Mouse (Mus musculus) ES-E14 (cell line): Measurements from ENCODE around the gene Acad11. TPM values are rescaled to one million over a fixed set of nuclear protein-coding genes. Genes with fewer than 3 reads are reported as not detected.

ENCODE experiments used
- DNase-seq: peaks from one replicate; pipeline ENCODE4 v3.0.0-alpha.2; 2013; ENCODE audit warnings: low read depth, low spot score
- H3K27ac ChIP-seq: 2 replicates; pipeline ENCODE4 v1.5.1; 2012; ENCODE audit warnings: low read depth, mild to moderate bottlenecking, low read length, moderate library complexity, mixed read lengths; ENCODE audit not compliant: poor library complexity, insufficient read depth, severe bottlenecking
- H3K36me3 ChIP-seq: 2 replicates; pipeline ENCODE4 v1.6.1; 2012; ENCODE audit warnings: mild to moderate bottlenecking, low read length, moderate library complexity, mixed read lengths; ENCODE audit not compliant: control insufficient read depth, poor library complexity, insufficient read depth, severe bottlenecking
- H3K4me1 ChIP-seq, 2 experiments: fragments of 150-350 bp in 1 of 2; sonication (generic) in 1 of 2; 2 replicates each; pipeline ENCODE4 v1.6.1; 2012; ENCODE audit warnings: low read length in 2 of 2, mild to moderate bottlenecking in 1 of 2, mixed read lengths in 1 of 2; ENCODE audit not compliant: control insufficient read depth in 2 of 2, insufficient read depth in 2 of 2, poor library complexity in 1 of 2
- H3K4me3 ChIP-seq, 2 experiments: fragments of 150-350 bp in 1 of 2; sonication (generic) in 1 of 2; 2 replicates each; pipeline ENCODE4 v1.5.1; 2012; ENCODE audit warnings: low read length in 2 of 2, low read depth in 1 of 2, mild to moderate bottlenecking in 1 of 2, mixed read lengths in 1 of 2; ENCODE audit not compliant: insufficient read depth in 1 of 2, poor library complexity in 1 of 2, severe bottlenecking in 1 of 2
- H3K9ac ChIP-seq: 2 replicates; pipeline ENCODE4 v1.6.1; 2012; ENCODE audit warnings: low read depth, mild to moderate bottlenecking, low read length, mixed read lengths; ENCODE audit not compliant: poor library complexity, insufficient read depth, severe bottlenecking
- H3K9me3 ChIP-seq: fragments of 150-350 bp; sonication (generic); 2 replicates; pipeline ENCODE4 v1.6.1; 2012; ENCODE audit warnings: low read depth, mild to moderate bottlenecking, low read length; ENCODE audit not compliant: control insufficient read depth, insufficient read depth
- CHD2 ChIP-seq: IDR thresholded peaks from 2 replicates; pipeline ENCODE4 v1.6.1; 2014; ENCODE audit warnings: mild to moderate bottlenecking, low read depth, low read length, inconsistent platforms
- HCFC1 ChIP-seq: IDR thresholded peaks from 2 replicates; pipeline ENCODE4 v1.6.1; 2012; ENCODE audit warnings: low read length, inconsistent platforms, borderline replicate concordance; ENCODE audit not compliant: insufficient read depth
- MAFK ChIP-seq: IDR thresholded peaks from 2 replicates; pipeline ENCODE4 v1.6.1; 2014; ENCODE audit warnings: mild to moderate bottlenecking, low read depth, low read length, inconsistent platforms; ENCODE audit not compliant: insufficient read depth
- ZC3H11A ChIP-seq: IDR thresholded peaks from 2 replicates; pipeline ENCODE4 v1.6.1; 2012; ENCODE audit warnings: low read depth, mild to moderate bottlenecking, inconsistent platforms, low read length, borderline replicate concordance
- ZNF384 ChIP-seq: IDR thresholded peaks from 2 replicates; pipeline ENCODE4 v1.6.1; 2012; ENCODE audit warnings: low read depth, low read length, inconsistent platforms
- in situ Hi-C, 2 experiments: fragments of 600-800 bp; cut with MboI; formaldehyde crosslinking; loops; one replicate each; pipeline ENCODE4 v1.15.1; 2025; ENCODE audit warnings: low sequenced_read_pairs in 2 of 2, inconsistent platforms in 1 of 2; ENCODE audit not compliant: unreplicated experiment in 2 of 2
- total RNA-seq: library from RNA; depleted of rRNA; stranded (reverse); fragments of 300-350 nt; gene quantifications from 2 replicates; pipeline ENCODE4 v1.2.3, GENCODE M21; 2012; rRNA removed

Gene Acad11
- 20.2 and 22.4 TPM in 2 replicates for total RNA-seq

DNA sequence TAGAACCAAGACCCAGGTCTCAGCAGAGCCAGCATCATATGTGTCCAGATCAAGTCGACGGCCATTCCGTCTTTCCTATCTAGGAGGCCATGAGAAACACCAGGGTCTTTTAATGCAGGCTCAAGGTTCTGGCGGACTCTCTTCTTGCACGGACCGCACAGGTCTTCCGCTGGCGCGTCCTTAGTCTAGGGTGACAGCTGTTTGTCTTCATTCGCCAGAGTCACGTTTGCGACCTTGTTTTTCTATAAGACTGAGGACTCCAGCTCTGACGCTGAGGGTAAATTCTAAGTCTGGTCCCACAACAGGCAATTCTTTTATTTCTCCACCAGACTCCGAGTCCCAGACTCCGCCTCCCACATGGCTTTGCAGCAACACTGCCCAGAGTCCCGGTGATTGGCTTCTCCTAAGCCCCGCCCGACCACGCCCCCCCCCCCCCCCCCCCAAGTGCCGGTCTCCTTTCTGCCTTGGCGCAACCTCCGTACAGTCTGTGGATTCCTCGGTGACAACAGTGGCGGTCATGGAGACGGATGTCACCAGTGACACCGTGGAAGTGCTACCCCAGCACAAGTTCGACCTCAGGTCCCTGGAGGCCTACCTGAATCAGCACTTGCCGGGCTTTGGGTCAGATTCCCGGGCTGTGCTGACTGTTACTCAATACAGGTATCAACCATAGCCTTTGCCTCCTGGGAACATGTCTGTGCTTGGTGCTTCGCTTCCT is at the start of gene Acad11:
Gene Acad11 (plus strand): TSS at position 134 of the 718 bp plus-strand sequence.
- peak; percentile 90 for DNase-seq
- in situ Hi-C loops = no loop called here
- no peak within 1 kb of the TSS; the same call in 1 of the 2 replicates for H3K27ac ChIP-seq

GRCm38 (mm10) chr9:104014526-104014925 is 48.7 kb upstream of the Acad11 start:
- TF ChIP-seq ZC3H11A = no peak
- TF ChIP-seq CHD2 = no peak
- no peak for TF ChIP-seq ZNF384
- TF ChIP-seq MAFK = no peak
- no peak for TF ChIP-seq HCFC1
- peaks cover 0 to 2% of the 10 kb centered on the region in 2 experiments; a peak in 1 of 4 replicates for H3K4me1 ChIP-seq
- H3K36me3 ChIP-seq = no peaks in the 10 kb centered on the region; the same call in 1 of the 2 replicates
- H3K9ac ChIP-seq = no peak overlapping the region
- H3K4me3 ChIP-seq = no peak overlapping the region
- H3K27ac ChIP-seq = no peak overlapping the region
- in situ Hi-C loops = no loop called here
- H3K9me3 ChIP-seq = no peaks in the 10 kb centered on the region
- no peak for DNase-seq

More for the DNA sequence above, at the start of gene Acad11:
- Histone ChIP-seq H3K4me3 (peak within 1 kb of the TSS; percentile 82 to 100), H3K9me3 (no peaks in the 10 kb centered on the region), H3K4me1 (peaks cover 0 to 5% of the 10 kb centered on the region in 2 experiments; a peak in 3 of 4 replicates), H3K9ac (peak within 1 kb of the TSS; percentile 96), H3K36me3 (peaks cover 2% of the 10 kb centered on the region)
- no peak for TF ChIP-seq ZC3H11A
- TF ChIP-seq CHD2 = peak; percentile 39; the same call in 1 of the 2 replicates
- TF ChIP-seq HCFC1 = 0 out of 2 replicates have a peak, but pooled peaks have one; percentile 78
- TF ChIP-seq ZNF384 = peak; percentile 99
- no peak for TF ChIP-seq MAFK

GRCm38 (mm10) chr9:104021026-104021425 is 42.2 kb upstream of the Acad11 start:
- no peak overlapping the region for H3K9ac ChIP-seq
- H3K4me3 ChIP-seq = no peak overlapping the region
- TF ChIP-seq CHD2 (no peak), ZC3H11A (no peak), ZNF384 (no peak), MAFK (no peak), HCFC1 (no peak)
- H3K4me1 ChIP-seq = peaks cover 0 to 4% of the 10 kb centered on the region in 2 experiments; a peak in 1 of 4 replicates
- no peaks in the 10 kb centered on the region; the same call in 1 of the 2 replicates for H3K36me3 ChIP-seq
- no peak overlapping the region for H3K27ac ChIP-seq
- in situ Hi-C loops = no loop called here
- H3K9me3 ChIP-seq = no peaks in the 10 kb centered on the region
- DNase-seq = no peak

DNA sequence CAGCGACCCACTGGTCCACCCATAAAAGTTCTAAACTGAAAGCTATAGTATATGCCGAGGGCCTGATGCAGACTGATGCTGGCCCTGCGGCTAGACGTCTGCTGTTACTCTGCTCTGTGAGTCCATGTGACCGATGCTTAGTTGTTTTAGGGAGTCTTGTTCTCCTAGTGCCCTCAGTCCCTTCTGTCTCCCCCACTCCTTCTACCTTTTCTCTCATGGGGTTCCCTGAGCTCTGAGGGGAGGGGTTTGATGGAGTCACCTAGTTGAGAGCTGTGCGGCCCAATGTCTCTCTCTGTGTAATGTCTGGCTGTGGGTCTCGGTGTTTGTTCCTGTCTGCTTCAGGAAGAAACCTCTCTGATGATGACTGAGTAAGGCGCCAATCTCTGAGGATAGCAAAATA is 36.0 kb upstream of the Acad11 start:
- DNase-seq = no peak
- TF ChIP-seq MAFK = no peak
- TF ChIP-seq ZC3H11A = no peak
- no peak for TF ChIP-seq CHD2
- TF ChIP-seq ZNF384 = no peak
- TF ChIP-seq HCFC1 = no peak
- no peak overlapping the region for H3K27ac ChIP-seq
- H3K4me1 ChIP-seq = no peaks in the 10 kb centered on the region
- H3K36me3 ChIP-seq = no peaks in the 10 kb centered on the region
- in situ Hi-C loops = no loop called here
- no peaks in the 10 kb centered on the region for H3K9me3 ChIP-seq
- H3K4me3 ChIP-seq = no peak overlapping the region
- no peak overlapping the region for H3K9ac ChIP-seq
